Mouse (Mus musculus) ES-E14 (cell line): Measurements from ENCODE around the gene BC004004. TPM values are rescaled to one million over a fixed set of nuclear protein-coding genes. Genes with fewer than 3 reads are reported as not detected.

Source experiments
- DNase-seq: peaks from one replicate; pipeline ENCODE4 v3.0.0-alpha.2; 2013; ENCODE audit warnings: low read depth, low spot score
- H3K27ac ChIP-seq: 2 replicates; pipeline ENCODE4 v1.5.1; 2012; ENCODE audit warnings: low read depth, mild to moderate bottlenecking, low read length, moderate library complexity, mixed read lengths; ENCODE audit not compliant: poor library complexity, insufficient read depth, severe bottlenecking
- H3K36me3 ChIP-seq: 2 replicates; pipeline ENCODE4 v1.6.1; 2012; ENCODE audit warnings: mild to moderate bottlenecking, low read length, moderate library complexity, mixed read lengths; ENCODE audit not compliant: control insufficient read depth, poor library complexity, insufficient read depth, severe bottlenecking
- H3K4me1 ChIP-seq, 2 experiments: fragments of 150-350 bp in 1 of 2; sonication (generic) in 1 of 2; 2 replicates each; pipeline ENCODE4 v1.6.1; 2012; ENCODE audit warnings: low read length in 2 of 2, mild to moderate bottlenecking in 1 of 2, mixed read lengths in 1 of 2; ENCODE audit not compliant: control insufficient read depth in 2 of 2, insufficient read depth in 2 of 2, poor library complexity in 1 of 2
- H3K4me3 ChIP-seq, 2 experiments: fragments of 150-350 bp in 1 of 2; sonication (generic) in 1 of 2; 2 replicates each; pipeline ENCODE4 v1.5.1; 2012; ENCODE audit warnings: low read length in 2 of 2, low read depth in 1 of 2, mild to moderate bottlenecking in 1 of 2, mixed read lengths in 1 of 2; ENCODE audit not compliant: insufficient read depth in 1 of 2, poor library complexity in 1 of 2, severe bottlenecking in 1 of 2
- H3K9ac ChIP-seq: 2 replicates; pipeline ENCODE4 v1.6.1; 2012; ENCODE audit warnings: low read depth, mild to moderate bottlenecking, low read length, mixed read lengths; ENCODE audit not compliant: poor library complexity, insufficient read depth, severe bottlenecking
- H3K9me3 ChIP-seq: fragments of 150-350 bp; sonication (generic); 2 replicates; pipeline ENCODE4 v1.6.1; 2012; ENCODE audit warnings: low read depth, mild to moderate bottlenecking, low read length; ENCODE audit not compliant: control insufficient read depth, insufficient read depth
- CHD2 ChIP-seq: IDR thresholded peaks from 2 replicates; pipeline ENCODE4 v1.6.1; 2014; ENCODE audit warnings: mild to moderate bottlenecking, low read depth, low read length, inconsistent platforms
- HCFC1 ChIP-seq: IDR thresholded peaks from 2 replicates; pipeline ENCODE4 v1.6.1; 2012; ENCODE audit warnings: low read length, inconsistent platforms, borderline replicate concordance; ENCODE audit not compliant: insufficient read depth
- MAFK ChIP-seq: IDR thresholded peaks from 2 replicates; pipeline ENCODE4 v1.6.1; 2014; ENCODE audit warnings: mild to moderate bottlenecking, low read depth, low read length, inconsistent platforms; ENCODE audit not compliant: insufficient read depth
- ZC3H11A ChIP-seq: IDR thresholded peaks from 2 replicates; pipeline ENCODE4 v1.6.1; 2012; ENCODE audit warnings: low read depth, mild to moderate bottlenecking, inconsistent platforms, low read length, borderline replicate concordance
- ZNF384 ChIP-seq: IDR thresholded peaks from 2 replicates; pipeline ENCODE4 v1.6.1; 2012; ENCODE audit warnings: low read depth, low read length, inconsistent platforms
- in situ Hi-C, 2 experiments: fragments of 600-800 bp; cut with MboI; formaldehyde crosslinking; loops; one replicate each; pipeline ENCODE4 v1.15.1; 2025; ENCODE audit warnings: low sequenced_read_pairs in 2 of 2, inconsistent platforms in 1 of 2; ENCODE audit not compliant: unreplicated experiment in 2 of 2
- total RNA-seq: library from RNA; depleted of rRNA; stranded (reverse); fragments of 300-350 nt; gene quantifications from 2 replicates; pipeline ENCODE4 v1.2.3, GENCODE M21; 2012

The BC004004 gene
- total RNA-seq, 1 experiment: 50.9 TPM

DNA sequence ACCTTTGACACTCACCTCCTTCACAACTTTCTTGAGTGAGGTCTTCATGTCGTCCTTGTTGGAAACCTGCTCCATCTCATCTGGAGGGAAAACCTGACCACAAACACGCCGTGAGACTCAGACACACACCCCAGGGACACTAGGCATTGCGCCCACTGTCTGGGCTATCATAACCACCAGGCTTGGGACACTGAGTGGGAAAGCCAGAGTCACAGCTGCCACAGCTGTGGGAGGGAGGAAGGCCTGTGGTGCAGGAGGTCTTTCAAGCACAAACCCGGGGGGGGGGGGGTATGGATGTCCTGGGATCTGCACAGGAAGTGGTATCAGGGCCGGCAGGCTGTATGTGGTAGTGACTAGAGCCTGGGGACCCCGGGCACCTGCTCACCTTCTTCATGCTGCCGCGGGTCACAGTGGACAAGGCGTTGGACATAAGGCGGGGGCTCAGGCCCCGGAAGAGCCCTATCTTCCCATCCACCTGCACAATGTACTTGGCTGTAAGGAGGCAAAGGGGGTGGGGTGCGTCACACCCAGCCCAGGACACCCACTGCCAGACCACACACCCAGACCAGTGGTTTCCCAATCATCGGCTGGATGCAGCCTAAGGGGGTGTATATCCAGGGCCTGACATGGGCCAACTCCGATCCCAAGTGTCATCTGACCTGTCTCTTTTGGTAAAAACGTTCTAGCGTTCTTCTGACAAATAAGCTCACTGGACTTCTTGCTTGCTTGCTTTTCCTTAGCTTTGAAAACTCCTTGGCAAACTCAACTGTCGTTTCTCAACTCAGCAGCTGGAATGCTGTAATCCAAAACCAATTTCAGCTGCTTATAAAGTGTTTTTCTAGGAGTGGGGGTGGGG is 72.0 kb downstream of the BC004004 start:
- Histone ChIP-seq H3K27ac (no peak overlapping the region), H3K4me1 (peaks cover 6 to 25% of the 10 kb centered on the region in 2 experiments; a peak in 3 of 4 replicates), H3K4me3 (no peak overlapping the region), H3K36me3 (peaks cover 47% of the 10 kb centered on the region), H3K9ac (no peak overlapping the region), H3K9me3 (no peaks in the 10 kb centered on the region)
- in situ Hi-C loops: no loop called here
- no peak for DNase-seq
- TF ChIP-seq ZC3H11A (no peak), ZNF384 (no peak), CHD2 (no peak), HCFC1 (no peak), MAFK (no peak)

DNA sequence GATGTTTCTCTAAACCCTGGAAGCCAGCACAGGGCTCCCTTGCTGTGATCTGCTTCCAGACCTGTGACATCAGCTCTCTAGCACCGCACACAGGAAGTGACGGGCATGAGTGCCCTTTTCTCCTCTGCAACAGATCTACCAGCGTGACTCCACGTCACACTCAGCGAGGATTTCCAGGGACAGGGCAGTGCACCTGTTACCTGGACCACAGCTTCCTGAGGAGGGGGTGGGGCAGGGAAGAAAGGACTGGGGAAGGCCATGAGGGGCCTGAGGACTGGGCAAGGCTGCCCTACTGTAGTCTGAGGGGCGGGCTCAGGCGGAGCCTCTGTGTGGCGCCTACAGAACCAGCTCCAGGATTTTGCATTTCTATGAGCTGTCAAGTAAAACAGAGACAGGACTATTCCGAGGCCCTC is 73.0 kb downstream of the BC004004 start:
- 0 out of 2 replicates have a peak overlapping the region, but pooled peaks have one; percentile 47 for H3K27ac ChIP-seq
- in situ Hi-C loops: no loop called here
- peaks cover 40% of the 10 kb centered on the region for H3K36me3 ChIP-seq
- H3K4me3 ChIP-seq: 0 out of 4 replicates have a peak overlapping the region, but pooled peaks of 1 of the 2 experiments have one; percentile 9
- no peak for DNase-seq
- no peaks in the 10 kb centered on the region for H3K9me3 ChIP-seq
- peaks cover 8 to 28% of the 10 kb centered on the region in 2 experiments; a peak in 3 of 4 replicates for H3K4me1 ChIP-seq
- H3K9ac ChIP-seq: no peak overlapping the region
- TF ChIP-seq ZC3H11A: no peak
- TF ChIP-seq MAFK: no peak
- no peak for TF ChIP-seq CHD2
- no peak for TF ChIP-seq ZNF384
- TF ChIP-seq HCFC1: no peak

DNA sequence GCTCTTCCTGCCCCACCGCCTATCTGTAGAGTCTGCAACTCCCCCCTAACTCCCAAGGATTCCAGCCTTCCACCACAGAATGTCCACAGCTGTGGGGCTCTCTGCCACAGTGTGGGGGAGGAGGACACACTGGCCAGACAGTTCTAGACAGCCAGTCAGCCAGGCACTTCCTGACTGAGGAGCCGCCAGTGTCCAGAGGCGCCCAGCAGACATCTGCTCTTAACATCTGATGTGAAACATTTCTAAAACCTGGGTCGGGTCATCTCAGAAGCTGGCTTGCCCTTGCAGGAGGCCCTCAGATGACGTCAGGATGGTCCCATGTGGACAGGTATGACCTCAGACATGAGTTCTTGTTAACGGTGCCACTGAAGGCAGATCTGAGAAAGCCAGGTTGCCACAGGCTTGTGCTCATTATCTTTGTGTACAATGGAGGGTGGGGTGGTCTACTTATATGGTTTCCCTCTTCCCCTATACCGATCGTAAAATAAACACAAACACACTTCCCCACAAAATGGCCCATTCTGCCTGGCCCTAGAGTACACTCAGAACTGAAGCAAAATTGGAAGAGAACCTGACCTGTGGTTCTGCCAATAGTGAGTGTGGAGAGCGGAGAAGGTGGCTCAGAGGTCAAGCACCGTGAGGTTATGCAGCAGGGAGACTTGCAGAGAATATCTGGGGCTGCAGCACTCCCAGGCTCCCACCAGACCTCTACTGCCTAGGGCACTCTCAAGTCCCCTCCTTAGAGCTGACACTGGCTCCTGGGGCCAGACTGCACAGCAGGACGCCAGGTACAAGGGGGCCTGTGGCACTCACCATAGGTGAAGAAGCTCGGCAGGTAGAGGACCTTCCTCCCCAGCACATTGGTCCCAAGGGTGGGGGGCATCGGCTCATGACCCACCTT is 73.7 kb downstream of the BC004004 start:
- Histone ChIP-seq H3K27ac (0 out of 2 replicates have a peak overlapping the region, but pooled peaks have one; percentile 29), H3K4me3 (0 out of 4 replicates have a peak overlapping the region, but pooled peaks of 1 of the 2 experiments have one; percentile 9), H3K36me3 (peaks cover 35% of the 10 kb centered on the region), H3K9me3 (no peaks in the 10 kb centered on the region), H3K9ac (no peak overlapping the region), H3K4me1 (peaks cover 8 to 28% of the 10 kb centered on the region in 2 experiments; a peak in 3 of 4 replicates)
- TF ChIP-seq MAFK: no peak
- no peak for DNase-seq
- in situ Hi-C loops: no loop called here

DNA sequence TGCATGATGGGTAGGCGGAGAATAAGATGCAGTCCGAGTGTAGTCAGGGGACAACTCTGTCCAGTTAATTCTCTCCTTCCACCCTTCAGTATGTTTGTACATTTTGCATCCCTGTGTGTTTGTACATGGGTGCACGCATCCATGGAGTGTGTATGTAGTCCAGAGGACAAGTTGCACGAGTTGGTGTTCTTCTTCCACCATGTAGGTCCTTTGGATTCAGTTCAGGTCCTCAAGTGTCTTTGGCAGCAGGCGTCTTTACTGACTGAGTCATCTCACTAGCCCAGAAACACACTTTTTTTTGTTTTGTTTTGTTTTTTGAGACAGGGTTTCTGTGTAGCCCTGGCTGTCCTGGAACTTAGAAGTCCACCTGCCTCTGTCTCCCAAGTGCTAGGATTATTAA is 74.7 kb downstream of the BC004004 start:
- Histone ChIP-seq H3K9me3 (no peaks in the 10 kb centered on the region), H3K4me1 (peaks cover 8 to 29% of the 10 kb centered on the region in 2 experiments; a peak in 3 of 4 replicates), H3K4me3 (no peak overlapping the region), H3K9ac (no peak overlapping the region), H3K27ac (no peak overlapping the region), H3K36me3 (peaks cover 29% of the 10 kb centered on the region; the same call in 1 of the 2 replicates)
- in situ Hi-C loops: no loop called here
- DNase-seq: no peak
- TF ChIP-seq ZNF384 (no peak), MAFK (no peak), CHD2 (no peak), ZC3H11A (no peak), HCFC1 (no peak)
